Mouse (Mus musculus) embryonic facial prominence, embryonic 12.5 days (tissue): ENCODE measurements around the gene Bcl9. TPM values are rescaled to one million over a fixed set of nuclear protein-coding genes. Genes with fewer than 3 reads are reported as not detected.

Source experiments
- ATAC-seq: fragments of 200-750 bp; cut with Nextera tagmentation; 2 replicates; pipeline ENCODE4 v1.8.0; 2017; ENCODE audit not compliant: insufficient number of reproducible peaks, insufficient read depth, low FRiP score, low TSS enrichment
- H3K27ac ChIP-seq: fragments of 300-500 bp; sonication (generic); 2 replicates; pipeline ENCODE4 v1.5.1; 2016; ENCODE audit warnings: mild to moderate bottlenecking
- H3K27me3 ChIP-seq: fragments of 300-500 bp; sonication (generic); 2 replicates; pipeline ENCODE4 v1.6.1; 2016; ENCODE audit warnings: mild to moderate bottlenecking, moderate library complexity
- H3K36me3 ChIP-seq: fragments of 300-500 bp; sonication (generic); 2 replicates; pipeline ENCODE4 v1.6.1; 2016; ENCODE audit warnings: mild to moderate bottlenecking
- H3K4me1 ChIP-seq: fragments of 300-500 bp; sonication (generic); 2 replicates; pipeline ENCODE4 v1.6.1; 2016
- H3K4me2 ChIP-seq: fragments of 300-500 bp; sonication (generic); replicated peaks from 2 replicates; pipeline ENCODE4 v1.6.1; 2016; ENCODE audit warnings: mild to moderate bottlenecking, moderate library complexity
- H3K4me3 ChIP-seq: fragments of 300-500 bp; sonication (generic); 2 replicates; pipeline ENCODE4 v1.5.1; 2016; ENCODE audit warnings: mild to moderate bottlenecking
- H3K9ac ChIP-seq: fragments of 300-500 bp; sonication (generic); 2 replicates; pipeline ENCODE4 v1.6.1; 2016; ENCODE audit warnings: mild to moderate bottlenecking, moderate library complexity
- H3K9me3 ChIP-seq: fragments of 300-500 bp; sonication (generic); 2 replicates; pipeline ENCODE4 v1.6.1; 2016; ENCODE audit warnings: mild to moderate bottlenecking, moderate library complexity
- WGBS: fragments of 180-500 bp; shearing (Covaris S2); methylation state at CpG from one replicate; pipeline ENCODE4 v1.1.7; 2016; 5-methylcytosine and 5-hydroxymethylcytosine counted together
- polyA plus RNA-seq: library from polyadenylated mRNA; unstranded; fragments of >200 nt; fragmentation: Nextera tagmentation; extraction: Ambion mirVana; gene quantifications from 2 replicates; pipeline ENCODE4 v1.2.1, GENCODE M21; 2016

Gene Bcl9
- polyA plus RNA-seq, 1 experiment from 2014 or later: 82.4 TPM

- Histone ChIP-seq H3K9me3 (peaks cover 2% of the 10 kb centered on the region; the same call in 1 of the 2 replicates), H3K27me3 (no peaks in the 10 kb centered on the region), H3K4me1 (peaks cover 37% of the 10 kb centered on the region), H3K4me2 (peak overlapping the region; percentile 25; the same call in 1 of the 2 replicates), H3K9ac (no peak overlapping the region), H3K36me3 (peaks cover 5% of the 10 kb centered on the region), H3K4me3 (no peak overlapping the region), H3K27ac (peak overlapping the region; percentile 87)
- ATAC-seq: 0 out of 2 replicates have a peak, but pooled peaks have one; percentile 72
- WGBS: 16% methylated on average over 9 of the region's 9 CpGs
Measured at GRCm38 (mm10) chr3:97253823-97254600, 43.7 kb downstream of the Bcl9 start.

GRCm38 (mm10) chr3:97252896-97253295, 44.8 kb downstream of the Bcl9 start:
- Histone ChIP-seq H3K9me3 (no peaks in the 10 kb centered on the region), H3K27ac (peak overlapping the region; percentile 69), H3K36me3 (no peaks in the 10 kb centered on the region), H3K27me3 (no peaks in the 10 kb centered on the region), H3K4me2 (no peak overlapping the region), H3K4me1 (peaks cover 37% of the 10 kb centered on the region), H3K9ac (no peak overlapping the region), H3K4me3 (no peak overlapping the region)
- ATAC-seq: no peak
- WGBS: 65% methylated on average over 6 of the region's 6 CpGs

- Histone ChIP-seq H3K4me2 (no peak overlapping the region), H3K27me3 (no peaks in the 10 kb centered on the region), H3K36me3 (no peaks in the 10 kb centered on the region), H3K9me3 (no peaks in the 10 kb centered on the region), H3K4me1 (peaks cover 5% of the 10 kb centered on the region; the same call in 1 of the 2 replicates), H3K9ac (no peak overlapping the region), H3K27ac (no peak overlapping the region), H3K4me3 (no peak overlapping the region)
- whole genome bisulfite sequencing: 46% methylated on average over 10 of the region's 10 CpGs
- ATAC-seq: no peak
Measured at GRCm38 (mm10) chr3:97242629-97243167, 55.0 kb downstream of the Bcl9 start.

- ATAC-seq: no peak
Measured at GRCm38 (mm10) chr3:97241826-97242225, 55.9 kb downstream of the Bcl9 start.

GRCm38 (mm10) chr3:97239793-97240192, 57.9 kb downstream of the Bcl9 start:
- H3K9ac ChIP-seq: no peak overlapping the region
- 92% methylated on average over 6 of the region's 6 CpGs for WGBS
- H3K36me3 ChIP-seq: no peaks in the 10 kb centered on the region
- no peak for ATAC-seq
- H3K27me3 ChIP-seq: no peaks in the 10 kb centered on the region
- no peak overlapping the region for H3K4me3 ChIP-seq
- no peak overlapping the region for H3K4me2 ChIP-seq
- peaks cover 5% of the 10 kb centered on the region; the same call in 1 of the 2 replicates for H3K4me1 ChIP-seq
- H3K27ac ChIP-seq: no peak overlapping the region
- H3K9me3 ChIP-seq: no peaks in the 10 kb centered on the region

More at GRCm38 (mm10) chr3:97241826-97242225, 55.9 kb downstream of the Bcl9 start:
- no peak overlapping the region for H3K27ac ChIP-seq
- H3K27me3 ChIP-seq: no peaks in the 10 kb centered on the region
- H3K9me3 ChIP-seq: no peaks in the 10 kb centered on the region
- H3K4me2 ChIP-seq: no peak overlapping the region
- H3K36me3 ChIP-seq: no peaks in the 10 kb centered on the region
- 63% methylated on average over 6 of the region's 6 CpGs for WGBS
- H3K9ac ChIP-seq: no peak overlapping the region
- no peak overlapping the region for H3K4me3 ChIP-seq
- H3K4me1 ChIP-seq: peaks cover 5% of the 10 kb centered on the region; the same call in 1 of the 2 replicates

GRCm38 (mm10) chr3:97239316-97239715, 58.4 kb downstream of the Bcl9 start:
- no peak overlapping the region for H3K4me2 ChIP-seq
- no peaks in the 10 kb centered on the region for H3K27me3 ChIP-seq
- WGBS: 83% methylated on average over 5 of the region's 5 CpGs
- no peaks in the 10 kb centered on the region for H3K9me3 ChIP-seq
- no peaks in the 10 kb centered on the region for H3K36me3 ChIP-seq
- no peak overlapping the region for H3K4me3 ChIP-seq
- no peak overlapping the region for H3K9ac ChIP-seq
- ATAC-seq: no peak
- H3K4me1 ChIP-seq: peaks cover 5% of the 10 kb centered on the region; the same call in 1 of the 2 replicates
- no peak overlapping the region for H3K27ac ChIP-seq

- Histone ChIP-seq H3K27ac (no peak overlapping the region), H3K9ac (no peak overlapping the region), H3K4me2 (no peak overlapping the region), H3K4me3 (no peak overlapping the region), H3K4me1 (peaks cover 5% of the 10 kb centered on the region; the same call in 1 of the 2 replicates), H3K36me3 (no peaks in the 10 kb centered on the region), H3K9me3 (no peaks in the 10 kb centered on the region), H3K27me3 (no peaks in the 10 kb centered on the region)
- 73% methylated on average over 2 of the region's 2 CpGs for WGBS
- ATAC-seq: no peak
Measured at GRCm38 (mm10) chr3:97238521-97238920, 59.2 kb downstream of the Bcl9 start.

GRCm38 (mm10) chr3:97237403-97237802, 60.3 kb downstream of the Bcl9 start:
- no peak for ATAC-seq
- Histone ChIP-seq H3K27ac (no peak overlapping the region), H3K9me3 (no peaks in the 10 kb centered on the region), H3K9ac (no peak overlapping the region), H3K4me1 (0 out of 2 replicates have a peak, but pooled peaks cover 5% of the 10 kb centered on the region), H3K4me3 (no peak overlapping the region), H3K4me2 (no peak overlapping the region), H3K36me3 (no peaks in the 10 kb centered on the region), H3K27me3 (no peaks in the 10 kb centered on the region)
- WGBS: 87% methylated on average over 2 of the region's 2 CpGs

GRCm38 (mm10) chr3:97234797-97235196, 62.9 kb downstream of the Bcl9 start:
- no peak for ATAC-seq
- 90% methylated on average over 14 of the region's 14 CpGs for WGBS
- no peaks in the 10 kb centered on the region for H3K36me3 ChIP-seq
- no peak overlapping the region for H3K4me3 ChIP-seq
- H3K4me1 ChIP-seq: no peaks in the 10 kb centered on the region
- H3K27ac ChIP-seq: no peak overlapping the region
- no peak overlapping the region for H3K9ac ChIP-seq
- no peaks in the 10 kb centered on the region for H3K27me3 ChIP-seq
- H3K4me2 ChIP-seq: no peak overlapping the region
- no peaks in the 10 kb centered on the region for H3K9me3 ChIP-seq

GRCm38 (mm10) chr3:97232328-97232727, 65.4 kb downstream of the Bcl9 start:
- no peak overlapping the region for H3K4me3 ChIP-seq
- H3K27me3 ChIP-seq: no peaks in the 10 kb centered on the region
- 89% methylated on average over 3 of the region's 3 CpGs for WGBS

GRCm38 (mm10) chr3:97231857-97232256, 65.9 kb downstream of the Bcl9 start:
- no peak overlapping the region for H3K4me2 ChIP-seq
- 90% methylated on average over 9 of the region's 9 CpGs for WGBS
- ATAC-seq: no peak

More at GRCm38 (mm10) chr3:97232328-97232727, 65.4 kb downstream of the Bcl9 start:
- Histone ChIP-seq H3K27ac (no peak overlapping the region), H3K4me2 (no peak overlapping the region), H3K9ac (no peak overlapping the region), H3K36me3 (no peaks in the 10 kb centered on the region), H3K9me3 (no peaks in the 10 kb centered on the region), H3K4me1 (peaks cover 7% of the 10 kb centered on the region; the same call in 1 of the 2 replicates)
- no peak for ATAC-seq

More at GRCm38 (mm10) chr3:97231857-97232256, 65.9 kb downstream of the Bcl9 start:
- Histone ChIP-seq H3K36me3 (no peaks in the 10 kb centered on the region), H3K9me3 (no peaks in the 10 kb centered on the region), H3K27ac (no peak overlapping the region), H3K4me3 (no peak overlapping the region), H3K27me3 (no peaks in the 10 kb centered on the region), H3K4me1 (peaks cover 7% of the 10 kb centered on the region; the same call in 1 of the 2 replicates), H3K9ac (no peak overlapping the region)
